Mouse (Mus musculus) testis, postnatal 14 days (tissue): ENCODE results near the gene Pde4d.

Experiments used
- DNase-seq: peaks from one replicate; pipeline ENCODE4 v3.0.0; 2021; ENCODE audit warnings: low spot score

Pde4d gene

DNA sequence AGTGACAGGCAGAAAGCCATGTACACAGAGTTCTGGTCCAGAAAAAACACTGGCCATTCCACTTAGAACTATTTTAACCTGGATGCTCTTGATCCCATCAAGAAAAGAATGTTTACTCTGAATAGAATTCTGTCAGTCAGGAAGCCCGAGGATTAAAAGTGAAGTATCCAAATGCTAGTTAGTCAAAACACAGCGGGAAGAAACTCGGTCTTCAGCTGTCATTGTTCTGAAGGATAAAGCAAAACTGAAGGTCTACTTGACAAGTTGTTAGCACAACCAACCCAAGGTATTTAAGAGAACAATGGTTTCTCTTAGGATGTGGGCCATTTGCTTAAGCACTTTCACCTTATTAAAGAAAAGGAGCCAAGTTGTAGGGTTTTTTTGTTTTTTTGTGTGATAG lies 1327.2 kb downstream of the Pde4d start:
- DNase-seq, result no peak

DNA sequence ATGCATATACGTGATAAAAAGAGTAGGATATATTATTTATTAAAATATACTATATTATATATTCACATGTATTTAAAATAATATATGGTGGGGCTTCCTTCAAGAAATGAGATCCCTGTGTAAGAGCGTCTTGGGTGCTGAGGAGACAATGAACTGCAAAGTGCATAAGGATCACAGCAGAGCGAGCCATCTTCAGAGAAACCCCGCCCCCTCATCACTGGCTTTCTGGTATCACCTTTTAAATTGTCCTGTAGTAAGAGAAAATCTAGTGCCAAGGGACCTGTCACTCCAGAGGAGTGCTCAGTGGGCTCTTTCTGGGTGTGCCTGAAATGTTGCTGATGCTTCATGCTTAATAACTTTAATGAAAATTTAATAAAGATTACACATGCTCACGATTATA lies 1327.7 kb downstream of the Pde4d start:
- no peak for DNase-seq

DNA sequence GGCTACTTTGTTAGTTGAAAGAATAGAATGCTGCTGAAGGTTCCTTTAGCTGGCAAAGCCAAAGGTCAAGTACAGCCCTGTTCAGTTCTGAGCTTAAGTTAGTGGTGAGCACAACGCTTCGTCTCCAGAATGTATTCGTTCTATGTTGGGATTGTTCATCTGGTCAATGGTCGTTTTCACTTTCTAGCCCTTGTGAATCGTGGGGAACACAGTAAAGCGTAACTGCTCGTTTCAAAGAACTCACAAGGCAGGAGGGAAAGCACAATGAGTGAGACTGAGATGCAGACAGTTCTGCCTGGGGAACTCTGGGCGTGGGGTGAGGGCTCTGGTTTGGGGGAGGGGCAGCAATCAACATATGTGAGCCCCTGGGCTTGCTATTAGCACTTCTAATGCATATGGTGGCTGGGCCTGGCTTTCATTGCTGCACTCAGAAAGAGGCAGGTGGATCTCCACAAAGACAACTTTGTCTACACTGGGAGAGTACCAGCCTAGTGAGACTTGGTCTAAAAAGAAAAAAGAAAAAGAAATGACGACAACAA lies 1328.6 kb downstream of the Pde4d start:
- DNase-seq, result no peak

DNA sequence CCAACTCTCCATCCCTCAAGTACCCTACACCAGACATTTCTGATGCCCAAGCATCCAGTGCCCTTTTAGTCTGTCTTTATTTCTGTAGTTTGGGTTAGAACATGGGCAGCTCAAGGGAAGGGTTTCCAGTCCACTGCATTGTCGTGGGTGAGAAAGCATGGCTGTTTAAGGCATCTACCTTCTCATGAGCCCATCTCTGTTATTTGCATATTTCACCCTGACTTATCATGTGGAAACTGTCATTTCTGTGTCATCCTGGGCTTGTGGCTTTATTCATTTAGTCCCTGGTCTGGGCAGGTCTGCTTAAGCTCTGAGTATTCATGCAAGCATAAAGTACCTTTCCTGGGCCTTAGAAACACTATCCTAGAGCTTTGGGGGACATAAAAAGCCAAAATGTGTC lies 1331.7 kb downstream of the Pde4d start:
- no peak for DNase-seq

GRCm38 (mm10) chr13:109788604-109789003 lies 1338.9 kb downstream of the Pde4d start:
- DNase-seq, result no peak

GRCm38 (mm10) chr13:109789151-109789550 lies 1339.4 kb downstream of the Pde4d start:
- no peak for DNase-seq

DNA sequence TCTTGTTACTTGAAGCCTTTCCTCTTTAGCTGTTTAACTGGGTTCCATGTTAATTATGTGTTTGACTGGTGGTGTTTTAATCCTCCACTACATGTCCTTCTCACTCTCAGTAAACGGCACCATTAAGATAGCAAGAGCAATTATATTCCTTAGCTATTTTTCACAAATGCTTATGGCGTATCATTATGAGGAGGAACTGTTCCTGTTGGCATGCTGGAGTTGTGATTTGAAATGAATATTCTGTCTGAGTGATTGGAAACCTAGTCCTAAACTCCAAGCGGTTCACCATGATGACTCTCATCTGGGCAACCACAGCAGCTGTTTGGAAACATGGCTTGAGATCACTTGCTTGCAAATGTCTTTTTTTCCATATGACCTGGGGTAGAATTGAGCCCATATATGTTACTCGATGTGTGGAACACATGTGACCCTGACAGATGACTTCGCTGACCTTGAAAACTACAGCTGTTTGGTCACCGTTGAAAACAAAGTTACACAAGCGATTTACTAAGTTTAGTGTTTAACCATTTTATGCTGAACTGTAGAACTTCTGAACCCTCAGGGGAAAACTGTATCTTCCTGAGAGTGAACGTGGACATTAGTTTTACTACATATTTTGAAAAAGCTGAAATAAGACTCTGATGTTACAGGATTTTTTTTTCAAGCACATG lies 1340.4 kb downstream of the Pde4d start:
- no peak for DNase-seq

- no peak for DNase-seq
Observed at GRCm38 (mm10) chr13:109793918-109794317, 1344.2 kb downstream of the Pde4d start.

DNA sequence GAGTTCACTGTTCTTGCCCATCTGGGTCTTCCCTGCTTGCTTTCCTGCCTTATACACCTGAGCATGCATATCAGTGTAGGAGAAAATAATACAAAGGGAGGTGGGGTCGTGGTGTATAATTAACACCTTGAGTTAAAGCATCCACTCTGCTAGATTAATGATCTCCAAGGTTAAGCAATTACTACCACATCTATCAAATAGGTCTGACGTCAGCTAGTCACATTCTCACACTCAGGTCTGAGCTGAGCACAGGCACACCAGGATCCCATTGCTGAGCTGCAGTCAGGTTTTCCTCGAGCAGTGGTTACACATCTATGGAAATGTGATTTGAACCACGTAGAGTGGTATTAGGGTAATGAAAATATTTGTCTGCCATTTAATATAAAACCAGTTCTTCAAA lies 1348.9 kb downstream of the Pde4d start:
- no peak for DNase-seq

DNA sequence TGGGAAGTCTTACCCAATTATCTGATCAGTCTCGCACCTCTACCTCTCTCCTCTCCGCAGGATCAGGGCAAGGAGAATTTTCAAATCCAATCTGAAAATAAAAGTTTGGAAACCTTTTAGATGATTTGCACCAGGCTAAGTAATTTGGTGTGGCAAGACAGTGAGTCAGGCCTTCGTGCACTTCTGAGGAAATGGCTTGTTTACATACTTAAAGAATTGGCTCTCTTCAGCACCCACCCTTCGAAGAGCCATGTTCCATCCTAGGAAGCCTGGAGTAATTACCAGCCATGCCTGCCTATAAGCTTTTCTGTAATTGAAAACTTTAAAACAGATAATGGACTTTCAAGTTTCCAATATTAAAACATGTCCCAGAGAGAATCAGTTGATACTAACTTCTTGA lies 1352.5 kb downstream of the Pde4d start:
- no peak for DNase-seq

- no peak for DNase-seq
Observed at GRCm38 (mm10) chr13:109806193-109806966, 1356.6 kb downstream of the Pde4d start.

GRCm38 (mm10) chr13:109807036-109807435 lies 1357.3 kb downstream of the Pde4d start:
- no peak for DNase-seq

DNA sequence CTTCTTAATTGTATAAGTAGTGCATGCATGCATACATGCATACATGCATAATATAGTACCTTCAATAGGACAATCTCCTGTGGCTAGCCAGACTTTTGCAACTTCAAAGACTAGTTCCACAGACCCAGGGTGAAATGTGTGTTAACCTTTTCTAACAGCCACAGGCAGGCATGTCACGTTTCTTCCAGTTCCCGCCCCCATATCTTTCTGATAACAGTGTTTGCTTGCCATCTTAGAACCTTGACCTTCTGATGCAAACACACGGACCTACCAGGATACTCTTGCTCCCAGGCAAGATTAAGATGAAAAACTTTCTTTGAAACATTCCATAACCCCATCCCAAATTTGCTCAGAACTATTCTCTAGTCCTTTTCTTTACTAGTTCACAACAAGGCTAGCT lies 1357.7 kb downstream of the Pde4d start:
- DNase-seq, result no peak

GRCm38 (mm10) chr13:109808039-109808438 lies 1358.3 kb downstream of the Pde4d start:
- no peak for DNase-seq

- DNase-seq, result peak; percentile 40
Observed at GRCm38 (mm10) chr13:109808946-109809345, 1359.2 kb downstream of the Pde4d start.

- DNase-seq, result no peak
Observed at GRCm38 (mm10) chr13:109809646-109810045, 1359.9 kb downstream of the Pde4d start.

- no peak for DNase-seq
Observed at GRCm38 (mm10) chr13:109813924-109814323, 1364.2 kb downstream of the Pde4d start.

DNA sequence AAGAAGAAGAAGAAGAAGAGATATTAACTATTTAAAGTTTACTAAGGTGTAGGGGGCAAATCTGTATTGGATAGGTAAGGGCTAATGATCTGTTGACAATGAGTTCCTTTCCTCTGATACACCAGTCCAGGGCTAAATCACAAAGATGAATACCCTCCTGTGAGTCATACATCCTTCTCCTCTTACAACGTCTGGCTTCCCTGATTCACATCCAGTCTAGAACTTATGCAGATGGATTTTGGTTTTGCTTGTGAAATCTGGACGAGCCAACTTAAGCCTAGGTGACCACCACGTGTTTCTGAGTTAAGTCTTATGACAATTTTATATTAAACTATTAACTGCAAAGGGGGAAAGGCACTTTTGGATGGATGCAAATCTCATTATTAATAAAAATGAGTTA lies 1369.3 kb downstream of the Pde4d start:
- no peak for DNase-seq

DNA sequence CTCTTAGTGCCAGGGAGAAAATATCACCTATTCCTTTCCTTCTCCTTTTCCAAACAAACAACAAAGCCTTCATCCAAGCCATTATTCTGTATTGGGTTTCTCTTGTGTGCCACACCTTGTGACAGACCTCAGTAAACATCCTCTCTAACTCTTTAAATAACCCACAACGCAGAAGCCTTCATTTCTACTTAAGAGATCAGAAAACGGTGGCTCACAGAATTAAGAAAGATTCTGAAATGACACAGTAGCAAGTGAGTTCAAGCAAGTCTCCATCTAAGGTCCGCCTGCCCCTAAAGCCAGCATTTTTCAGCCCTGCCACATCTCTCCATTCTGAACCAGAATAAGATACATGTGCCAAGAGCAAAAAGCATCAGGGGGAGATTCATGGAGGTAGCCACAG lies 1370.4 kb downstream of the Pde4d start:
- no peak for DNase-seq

- DNase-seq, result no peak
Observed at GRCm38 (mm10) chr13:109820866-109821265, 1371.1 kb downstream of the Pde4d start.

GRCm38 (mm10) chr13:109821725-109822412 lies 1372.1 kb downstream of the Pde4d start:
- DNase-seq, result no peak

DNA sequence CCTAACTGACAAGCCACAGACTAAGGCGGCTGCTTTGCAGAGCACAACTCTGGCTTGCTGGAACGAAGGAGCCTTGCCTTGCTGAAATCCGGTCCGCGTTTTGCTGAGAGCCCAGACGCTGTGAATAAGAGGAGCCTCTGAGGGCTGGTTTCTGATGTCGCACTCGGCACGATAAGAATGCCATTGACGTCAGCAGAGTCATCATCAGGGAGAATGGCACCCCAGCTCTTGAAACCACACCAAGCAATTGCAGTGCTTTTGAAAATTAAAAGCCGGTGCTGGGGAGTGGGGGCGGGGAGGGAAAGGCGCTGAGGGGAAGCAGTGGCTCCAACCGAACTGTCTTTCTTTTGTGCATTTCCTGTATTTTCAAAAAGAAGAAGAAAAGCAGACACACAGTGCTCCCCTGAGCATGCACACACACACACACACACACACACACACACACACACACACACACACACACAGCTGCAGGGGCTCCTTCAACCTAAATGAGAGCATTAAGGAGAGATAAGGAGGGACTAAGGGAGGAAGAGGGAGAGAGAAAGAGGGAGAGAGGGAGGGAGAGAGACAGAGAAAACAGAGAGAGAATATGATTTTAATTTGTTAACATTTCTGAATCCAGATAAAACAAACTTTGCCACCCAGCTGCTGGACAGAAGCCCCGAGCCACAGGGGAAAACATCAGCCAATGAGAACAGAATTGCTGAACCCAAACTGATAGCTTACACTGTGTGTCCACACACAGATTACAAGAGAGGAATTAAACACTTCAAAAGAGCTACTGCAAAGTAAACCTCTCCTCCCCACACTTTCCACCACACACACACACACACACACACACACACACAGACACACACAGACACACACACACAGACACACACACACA lies 1372.9 kb downstream of the Pde4d start:
- peak; percentile 86 for DNase-seq
